Mouse (Mus musculus) hindbrain, embryonic 15.5 days (tissue): ENCODE data around the gene Dennd1a. TPM values are rescaled to one million over a fixed set of nuclear protein-coding genes. Genes with fewer than 3 reads are reported as not detected.

Source experiments
- ATAC-seq: fragments of 200-750 bp; cut with Nextera tagmentation; 2 replicates; pipeline ENCODE4 v1.8.0; 2017; ENCODE audit warnings: low read depth, moderate number of reproducible peaks, moderate TSS enrichment; ENCODE audit not compliant: low FRiP score
- H3K27ac ChIP-seq: fragments of 300-500 bp; sonication (generic); replicated peaks from 2 replicates; pipeline ENCODE4 v1.5.1; 2015; ENCODE audit warnings: mild to moderate bottlenecking, inconsistent platforms
- H3K27me3 ChIP-seq: fragments of 300-500 bp; sonication (generic); 2 replicates; pipeline ENCODE4 v1.6.1; 2015; ENCODE audit warnings: control low read depth, inconsistent platforms
- H3K36me3 ChIP-seq: fragments of 300-500 bp; sonication (generic); 2 replicates; pipeline ENCODE4 v1.6.1; 2015; ENCODE audit warnings: control low read depth, inconsistent platforms
- H3K4me1 ChIP-seq: fragments of 300-500 bp; sonication (generic); replicated peaks from 2 replicates; pipeline ENCODE4 v1.6.1; 2015; ENCODE audit warnings: control low read depth, inconsistent platforms
- H3K4me2 ChIP-seq: fragments of 300-500 bp; sonication (generic); 2 replicates; pipeline ENCODE4 v1.6.1; 2015; ENCODE audit warnings: moderate library complexity, mild to moderate bottlenecking, inconsistent platforms
- H3K4me3 ChIP-seq: fragments of 300-500 bp; sonication (generic); 2 replicates; pipeline ENCODE4 v1.5.1; 2015; ENCODE audit warnings: mild to moderate bottlenecking, inconsistent platforms
- H3K9ac ChIP-seq: fragments of 300-500 bp; sonication (generic); 2 replicates; pipeline ENCODE4 v1.6.1; 2015; ENCODE audit warnings: inconsistent platforms
- H3K9me3 ChIP-seq: fragments of 300-500 bp; sonication (generic); 2 replicates; pipeline ENCODE4 v1.6.1; 2016; ENCODE audit warnings: control low read depth, inconsistent platforms
- WGBS: fragments of 180-500 bp; shearing (Covaris S2); methylation state at CpG from one replicate; pipeline ENCODE4 v1.1.7; 2015; 5-methylcytosine and 5-hydroxymethylcytosine counted together
- polyA plus RNA-seq: library from polyadenylated mRNA; unstranded; fragments of >200 nt; fragmentation: Nextera tagmentation; extraction: Ambion mirVana; gene quantifications from 2 replicates; pipeline ENCODE4 v1.2.1, GENCODE M21; 2015

Dennd1a gene
- polyA plus RNA-seq, 1 experiment from 2014 or later = 23.0 TPM

DNA sequence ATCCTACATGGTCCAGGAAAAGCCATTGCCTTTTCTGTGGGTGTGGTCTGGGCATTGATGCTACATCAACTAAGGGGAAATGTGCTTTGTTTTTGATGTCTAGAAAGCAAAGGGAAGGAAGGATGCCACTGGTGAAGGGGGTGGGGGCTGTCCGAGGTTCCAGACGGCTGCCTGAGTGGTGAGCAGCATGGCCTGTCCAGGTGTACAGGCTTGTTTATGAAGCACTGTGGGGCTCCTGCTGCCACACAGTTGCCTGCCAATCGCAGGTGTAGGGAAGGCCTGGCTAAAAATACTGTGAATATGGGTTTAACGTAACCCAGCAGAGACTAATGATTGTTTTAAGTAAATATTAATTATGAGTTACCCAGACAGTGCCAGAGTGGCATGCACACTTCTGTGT lies 414.4 kb downstream of the Dennd1a start:
- no peaks in the 10 kb centered on the region for H3K9me3 ChIP-seq
- H3K9ac ChIP-seq = no peak overlapping the region
- no peak for ATAC-seq
- H3K4me2 ChIP-seq = no peak overlapping the region
- H3K4me1 ChIP-seq = peaks cover 12% of the 10 kb centered on the region; the same call in 1 of the 2 replicates
- H3K27me3 ChIP-seq = no peaks in the 10 kb centered on the region
- H3K36me3 ChIP-seq = no peaks in the 10 kb centered on the region
- no peak overlapping the region for H3K27ac ChIP-seq
- no peak overlapping the region for H3K4me3 ChIP-seq
- 64% methylated on average over 4 of the region's 4 CpGs for WGBS

- H3K36me3 ChIP-seq = no peaks in the 10 kb centered on the region
- ATAC-seq = peak; percentile 73
- WGBS = 30% methylated on average over 6 of the region's 6 CpGs
- H3K27ac ChIP-seq = no peak overlapping the region
- peaks cover 5% of the 10 kb centered on the region; the same call in 1 of the 2 replicates for H3K4me1 ChIP-seq
- no peak overlapping the region for H3K4me2 ChIP-seq
- no peak overlapping the region for H3K4me3 ChIP-seq
- H3K9ac ChIP-seq = no peak overlapping the region
- no peaks in the 10 kb centered on the region for H3K27me3 ChIP-seq
- H3K9me3 ChIP-seq = no peaks in the 10 kb centered on the region
Observed at GRCm38 (mm10) chr2:37869628-37870027, 417.6 kb downstream of the Dennd1a start.

DNA sequence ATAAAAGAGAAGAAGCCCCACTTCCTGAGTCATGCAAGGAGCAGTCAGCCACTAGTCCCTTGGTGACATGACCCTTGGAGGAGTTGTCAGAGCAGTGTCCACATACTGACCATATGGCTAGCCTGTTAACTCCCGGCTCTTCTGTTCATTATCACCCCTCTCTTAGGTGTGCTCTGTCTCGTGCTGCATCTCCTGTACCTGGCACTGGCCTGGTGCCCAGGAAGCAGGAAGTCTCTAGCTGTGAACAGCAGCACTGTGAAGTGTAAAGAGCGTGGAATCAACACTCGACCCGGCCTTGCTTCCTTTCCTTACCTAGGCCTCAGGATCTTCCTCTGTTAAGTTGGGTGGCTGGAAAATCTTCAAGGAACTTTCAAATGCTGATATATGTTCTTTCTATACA lies 419.8 kb downstream of the Dennd1a start:
- no peak overlapping the region for H3K4me2 ChIP-seq
- H3K4me1 ChIP-seq = peaks cover 5% of the 10 kb centered on the region; the same call in 1 of the 2 replicates
- ATAC-seq = no peak; the same call in 1 of the 2 replicates
- no peak overlapping the region for H3K27ac ChIP-seq
- no peaks in the 10 kb centered on the region for H3K27me3 ChIP-seq
- no peaks in the 10 kb centered on the region for H3K36me3 ChIP-seq
- 84% methylated on average over 5 of the region's 5 CpGs for WGBS
- no peaks in the 10 kb centered on the region for H3K9me3 ChIP-seq
- H3K9ac ChIP-seq = no peak overlapping the region
- no peak overlapping the region for H3K4me3 ChIP-seq

DNA sequence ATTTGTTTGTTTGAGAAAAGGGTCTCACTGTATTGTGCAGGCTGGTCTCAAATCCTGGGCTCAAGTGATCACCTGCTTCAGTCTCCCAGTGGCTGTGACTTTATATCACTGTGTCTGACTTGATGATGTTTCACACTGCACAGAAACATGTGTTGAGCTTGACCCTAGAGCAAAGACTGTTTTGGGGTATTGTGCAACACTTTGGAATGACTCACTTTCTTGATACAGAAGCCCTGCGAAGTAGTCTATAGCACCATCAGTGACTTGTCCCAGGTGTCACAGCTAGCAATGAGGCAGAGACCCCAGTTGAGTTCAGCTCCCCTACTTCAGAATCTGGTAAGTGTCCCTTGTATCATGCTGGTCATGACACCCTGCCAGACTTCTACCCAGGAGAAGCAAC lies 429.7 kb downstream of the Dennd1a start:
- Histone ChIP-seq H3K4me2 (no peak overlapping the region), H3K9ac (no peak overlapping the region), H3K36me3 (no peaks in the 10 kb centered on the region), H3K4me3 (no peak overlapping the region), H3K27me3 (no peaks in the 10 kb centered on the region), H3K27ac (no peak overlapping the region), H3K9me3 (no peaks in the 10 kb centered on the region), H3K4me1 (no peaks in the 10 kb centered on the region)
- WGBS = 92% methylated on average over 1 of the region's 1 CpGs
- ATAC-seq = no peak

- Histone ChIP-seq H3K4me3 (no peak overlapping the region), H3K27me3 (no peaks in the 10 kb centered on the region), H3K9ac (no peak overlapping the region), H3K27ac (no peak overlapping the region), H3K4me2 (no peak overlapping the region), H3K9me3 (no peaks in the 10 kb centered on the region), H3K36me3 (no peaks in the 10 kb centered on the region), H3K4me1 (no peaks in the 10 kb centered on the region)
- 85% methylated on average over 3 of the region's 3 CpGs for WGBS
- no peak for ATAC-seq
Observed at GRCm38 (mm10) chr2:37856955-37857354, 430.2 kb downstream of the Dennd1a start.

DNA sequence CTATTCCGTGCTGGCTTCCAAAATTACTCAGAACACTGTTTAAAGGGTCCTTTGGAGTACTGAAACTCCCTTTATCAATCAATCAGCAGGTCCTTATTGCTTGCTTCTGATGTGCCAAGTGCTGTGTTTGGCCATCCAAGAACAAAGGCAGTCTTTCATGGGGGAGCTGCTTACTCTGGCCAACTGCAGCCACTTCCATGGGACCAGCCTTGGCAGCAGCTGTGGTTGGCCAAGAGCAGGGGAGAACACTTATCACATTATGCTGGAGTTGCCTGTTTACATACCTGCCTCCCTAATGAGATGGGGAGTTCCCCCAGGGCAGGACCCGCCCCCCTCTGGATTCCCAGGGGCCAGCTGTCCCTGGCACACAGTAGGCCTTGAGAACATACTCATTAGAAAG lies 432.0 kb downstream of the Dennd1a start:
- Histone ChIP-seq H3K4me2 (no peak overlapping the region), H3K36me3 (no peaks in the 10 kb centered on the region), H3K4me1 (no peaks in the 10 kb centered on the region), H3K4me3 (no peak overlapping the region), H3K9ac (no peak overlapping the region), H3K27me3 (no peaks in the 10 kb centered on the region), H3K9me3 (no peaks in the 10 kb centered on the region), H3K27ac (no peak overlapping the region)
- WGBS = 79% methylated on average over 2 of the region's 2 CpGs
- ATAC-seq = 0 out of 2 replicates have a peak, but pooled peaks have one; percentile 23

GRCm38 (mm10) chr2:37853878-37854435 lies 433.2 kb downstream of the Dennd1a start:
- Histone ChIP-seq H3K27ac (no peak overlapping the region), H3K9me3 (no peaks in the 10 kb centered on the region), H3K36me3 (no peaks in the 10 kb centered on the region), H3K4me3 (no peak overlapping the region), H3K4me2 (no peak overlapping the region), H3K9ac (no peak overlapping the region), H3K27me3 (no peaks in the 10 kb centered on the region), H3K4me1 (no peaks in the 10 kb centered on the region)
- no peak for ATAC-seq
- 77% methylated on average over 1 of the region's 1 CpGs for WGBS

DNA sequence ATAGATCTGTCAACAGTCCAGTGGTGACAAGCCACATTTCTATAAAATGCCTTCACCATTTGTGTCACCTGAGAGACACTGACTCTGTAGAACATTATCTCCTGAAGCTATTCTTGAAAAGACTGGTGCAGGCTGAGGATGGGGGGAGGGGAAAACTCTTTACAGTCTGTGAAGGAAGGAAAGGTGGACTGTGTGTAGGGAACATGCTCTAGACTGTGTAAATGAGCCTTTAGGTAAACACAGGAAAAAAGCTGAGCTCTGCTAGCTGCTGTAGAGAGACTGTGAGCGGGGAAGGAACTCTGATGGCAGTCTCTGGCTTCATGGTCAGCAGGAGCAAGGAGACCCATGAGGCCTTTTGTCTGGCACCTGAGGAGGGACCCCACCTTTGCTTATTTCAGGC lies 436.6 kb downstream of the Dennd1a start:
- H3K27me3 ChIP-seq = no peaks in the 10 kb centered on the region
- no peak overlapping the region for H3K9ac ChIP-seq
- H3K27ac ChIP-seq = 0 out of 2 replicates have a peak overlapping the region, but pooled peaks have one; percentile 2
- H3K9me3 ChIP-seq = no peaks in the 10 kb centered on the region
- H3K4me2 ChIP-seq = no peak overlapping the region
- H3K4me3 ChIP-seq = no peak overlapping the region
- 0 out of 2 replicates have a peak, but pooled peaks have one; percentile 48 for ATAC-seq
- H3K36me3 ChIP-seq = no peaks in the 10 kb centered on the region
- H3K4me1 ChIP-seq = no peaks in the 10 kb centered on the region
- WGBS = 94% methylated on average over 1 of the region's 1 CpGs

DNA sequence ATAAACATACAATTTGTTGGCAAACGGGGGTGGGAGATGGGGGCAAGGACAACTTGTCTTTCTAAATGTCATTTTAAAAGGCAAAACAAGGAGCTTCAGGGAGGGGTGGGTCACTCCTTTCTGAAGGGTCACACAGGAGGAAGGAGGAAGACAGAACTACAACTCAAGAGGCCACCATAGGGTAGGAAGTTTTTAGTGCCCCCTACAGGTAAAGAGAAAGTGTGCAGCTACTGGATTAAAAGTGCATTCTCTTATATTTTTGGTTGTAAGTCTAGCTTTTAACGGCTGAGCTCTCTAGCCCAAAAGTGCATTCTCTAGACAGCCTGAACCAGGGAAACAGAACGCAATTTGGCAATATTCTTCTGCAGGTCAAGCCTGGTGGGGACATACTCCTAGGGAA lies 437.8 kb downstream of the Dennd1a start:
- Histone ChIP-seq H3K4me3 (no peak overlapping the region), H3K27me3 (no peaks in the 10 kb centered on the region), H3K4me1 (no peaks in the 10 kb centered on the region), H3K27ac (no peak overlapping the region), H3K9me3 (no peaks in the 10 kb centered on the region), H3K4me2 (no peak overlapping the region), H3K36me3 (no peaks in the 10 kb centered on the region), H3K9ac (no peak overlapping the region)
- WGBS = 80% methylated on average over 3 of the region's 3 CpGs
- ATAC-seq = no peak

- Histone ChIP-seq H3K9ac (no peak overlapping the region), H3K36me3 (no peaks in the 10 kb centered on the region), H3K27ac (peak overlapping the region; percentile 78), H3K4me3 (no peak overlapping the region), H3K4me2 (no peak overlapping the region), H3K27me3 (no peaks in the 10 kb centered on the region), H3K9me3 (no peaks in the 10 kb centered on the region), H3K4me1 (peaks cover 16% of the 10 kb centered on the region)
- 23% methylated on average over 4 of the region's 4 CpGs for WGBS
- 0 out of 2 replicates have a peak, but pooled peaks have one; percentile 33 for ATAC-seq
Observed at GRCm38 (mm10) chr2:37842719-37843118, 444.5 kb downstream of the Dennd1a start.

GRCm38 (mm10) chr2:37842151-37842569 lies 445.0 kb downstream of the Dennd1a start:
- H3K27ac ChIP-seq = peak overlapping the region; percentile 78
- H3K4me2 ChIP-seq = no peak overlapping the region
- ATAC-seq = peak; percentile 87
- no peaks in the 10 kb centered on the region for H3K36me3 ChIP-seq
- WGBS = 4% methylated on average over 7 of the region's 7 CpGs
- H3K4me3 ChIP-seq = no peak overlapping the region
- peaks cover 16% of the 10 kb centered on the region for H3K4me1 ChIP-seq
- H3K9me3 ChIP-seq = no peaks in the 10 kb centered on the region
- H3K27me3 ChIP-seq = no peaks in the 10 kb centered on the region
- no peak overlapping the region for H3K9ac ChIP-seq

DNA sequence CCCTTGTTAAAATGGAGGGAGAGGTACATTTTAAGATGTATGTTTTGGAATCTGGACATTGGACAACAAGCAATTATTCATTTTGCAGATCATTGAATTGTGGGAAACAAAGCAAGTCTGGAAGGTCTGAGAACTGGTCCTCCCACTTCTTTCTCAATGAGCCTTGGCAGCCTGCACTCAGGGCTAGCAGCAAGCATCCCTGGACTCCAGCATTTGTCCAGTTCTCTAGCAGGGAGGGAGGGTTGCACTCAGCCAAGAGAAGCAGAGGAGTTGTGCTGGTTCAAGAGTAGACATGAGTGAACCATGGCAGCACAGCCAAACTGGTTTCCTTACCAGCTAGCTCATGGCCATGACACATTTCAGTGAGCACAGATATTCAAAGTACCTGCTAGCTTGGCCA lies 447.3 kb downstream of the Dennd1a start:
- Histone ChIP-seq H3K27ac (no peak overlapping the region), H3K27me3 (no peaks in the 10 kb centered on the region), H3K9ac (no peak overlapping the region), H3K9me3 (no peaks in the 10 kb centered on the region), H3K36me3 (no peaks in the 10 kb centered on the region), H3K4me3 (no peak overlapping the region), H3K4me2 (no peak overlapping the region), H3K4me1 (peaks cover 16% of the 10 kb centered on the region)
- no peak for ATAC-seq
